Comparison of ENCODE assay signal across 23 mouse cellular contexts in genomic region chr5:150917131-150917858, GRCm38 (mm10). TPM values are rescaled to one million over a fixed set of nuclear protein-coding genes. Genes with fewer than 3 reads are reported as not detected.
DNase-seq lines count a peak whose midpoint lies in the region; ATAC-seq and TF ChIP-seq lines count a peak whose summit lies in the region.
"Had no signal": no experiment of that assay in that cellular context is flagged by ENCODE, and none has a peak within 500 bp of the region (broad histone marks: within the 10 kb centered on the region; RNA-seq: fewer than 3 reads in every experiment).

No protein-coding gene starts in this region.

- no peak overlapping the region for H3K4me3 ChIP-seq in forebrain, postnatal 0 days (ENCODE audit: low read depth, low read length)
- no peak overlapping the region for H3K4me3 ChIP-seq in forebrain, embryonic 10.5 days
- H3K4me3 ChIP-seq in liver, adult 2 months (ENCODE audit: insufficient read depth, low read depth, low read length), result peak overlapping the region; percentile 45
- H3K4me3 ChIP-seq in liver, embryonic 11.5 days (ENCODE audit: low read depth, low read length), result no peak overlapping the region
- H3K4me3 ChIP-seq: embryonic facial prominence, embryonic 15.5 days; heart, embryonic 15.5 days; limb, embryonic 15.5 days; midbrain, embryonic 15.5 days had no signal

- no peak overlapping the region for H3K4me2 ChIP-seq in forebrain, postnatal 0 days (ENCODE audit: low read depth)
- no peak overlapping the region for H3K4me2 ChIP-seq in liver, embryonic 11.5 days
- H3K4me2 ChIP-seq: embryonic facial prominence, embryonic 15.5 days; heart, embryonic 15.5 days; limb, embryonic 15.5 days; lung, embryonic 14.5 days; midbrain, embryonic 15.5 days had no signal

- DNase-seq in forebrain, postnatal 0 days, result peak; percentile 24
- DNase-seq in forebrain, embryonic 10.5 days (ENCODE audit: extremely low spot score, low spot score), result no peak
- peak; percentile 90 for DNase-seq in liver, adult 2 months (ENCODE audit: extremely low read depth, low read depth, low spot score)
- DNase-seq in liver, embryonic 11.5 days (ENCODE audit: low spot score), result no peak
- DNase-seq in kidney, adult 8-10 months, result peak; percentile 79
- DNase-seq in kidney, postnatal 4 days, result peak; percentile 49 to 59
- no peak for DNase-seq in lung, postnatal 25 days (ENCODE audit: low spot score)
- DNase-seq in right cerebral cortex, postnatal 10 days (ENCODE audit: low spot score in 2 of 2), result no peak
- DNase-seq: adrenal gland, postnatal 10 days; cerebellum, adult 2 months; embryo, embryonic 11 days; heart, adult 18-20 months; layer of hippocampus, adult 9-11 months; lung, embryonic 14.5 days; right cerebral cortex, adult 18-20 months had no signal

- no peaks in the 10 kb centered on the region for H3K27me3 ChIP-seq in forebrain, postnatal 0 days (ENCODE audit: insufficient read depth, low read length)
- no peaks in the 10 kb centered on the region for H3K27me3 ChIP-seq in forebrain, embryonic 10.5 days (ENCODE audit: poor library complexity, severe bottlenecking)
- no peaks in the 10 kb centered on the region for H3K27me3 ChIP-seq in liver, adult 2 months (ENCODE audit: control insufficient read depth, insufficient read depth, low read length)
- H3K27me3 ChIP-seq in liver, embryonic 11.5 days (replicated peaks; ENCODE audit: control insufficient read depth, insufficient read depth, low read length), result no peaks in the 10 kb centered on the region
- H3K27me3 ChIP-seq: embryonic facial prominence, embryonic 15.5 days; heart, embryonic 15.5 days; limb, embryonic 15.5 days; midbrain, embryonic 15.5 days had no signal

- H3K9me3 ChIP-seq in forebrain, postnatal 0 days (ENCODE audit: low read length), result no peaks in the 10 kb centered on the region
- H3K9me3 ChIP-seq in forebrain, embryonic 10.5 days, result no peaks in the 10 kb centered on the region
- H3K9me3 ChIP-seq in liver, embryonic 11.5 days (ENCODE audit: control insufficient read depth, low read length), result no peaks in the 10 kb centered on the region
- H3K9me3 ChIP-seq: embryonic facial prominence, embryonic 15.5 days; heart, embryonic 15.5 days; limb, embryonic 15.5 days; midbrain, embryonic 15.5 days had no signal

- H3K79me2 ChIP-seq in liver, adult 2 months (ENCODE audit: control insufficient read depth, insufficient read depth, low read length), result no peaks in the 10 kb centered on the region

- WGBS in forebrain, postnatal 0 days, result 60% methylated on average over 21 of the region's 21 CpGs
- 90% methylated on average over 21 of the region's 21 CpGs for WGBS in forebrain, embryonic 10.5 days
- 23% methylated on average over 21 of the region's 21 CpGs for WGBS in liver, adult 2 months
- 79% methylated on average over 21 of the region's 21 CpGs for WGBS in liver, embryonic 11.5 days

- TF ChIP-seq POLR2A in liver, adult 2 months (IDR thresholded peaks at IDR 0.05; ENCODE audit: extremely low read depth, insufficient read depth, low read length), result no peak

- H3K4me1 ChIP-seq in forebrain, postnatal 0 days (ENCODE audit: insufficient read depth), result no peaks in the 10 kb centered on the region
- H3K4me1 ChIP-seq in forebrain, embryonic 10.5 days, result peaks cover 5% of the 10 kb centered on the region
- peaks cover 23% of the 10 kb centered on the region for H3K4me1 ChIP-seq in liver, adult 2 months (ENCODE audit: control insufficient read depth, insufficient read depth, low read length)
- no peaks in the 10 kb centered on the region for H3K4me1 ChIP-seq in liver, embryonic 11.5 days (replicated peaks; ENCODE audit: control insufficient read depth, insufficient read depth, low read length)
- H3K4me1 ChIP-seq: embryonic facial prominence, embryonic 15.5 days; limb, embryonic 15.5 days had no signal

- H3K27ac ChIP-seq in forebrain, postnatal 0 days (ENCODE audit: low read depth, low read length), result no peak overlapping the region
- no peak overlapping the region for H3K27ac ChIP-seq in forebrain, embryonic 10.5 days
- peak overlapping the region; percentile 99 for H3K27ac ChIP-seq in liver, adult 2 months (replicated peaks; ENCODE audit: insufficient read depth, low read depth, low read length)
- H3K27ac ChIP-seq in liver, embryonic 11.5 days (ENCODE audit: low read depth, low read length), result no peak overlapping the region
- H3K27ac ChIP-seq: embryonic facial prominence, embryonic 15.5 days; heart, embryonic 15.5 days; limb, embryonic 15.5 days; midbrain, embryonic 15.5 days; stomach, postnatal 0 days had no signal

- H3K9ac ChIP-seq in forebrain, postnatal 0 days, result no peak overlapping the region
- peak overlapping the region; percentile 67 for H3K9ac ChIP-seq in liver, adult 2 months (ENCODE audit: low read depth, low read length)
- H3K9ac ChIP-seq in liver, embryonic 11.5 days (ENCODE audit: low read depth, low read length), result no peak overlapping the region
- H3K9ac ChIP-seq: embryonic facial prominence, embryonic 15.5 days; heart, embryonic 15.5 days; limb, embryonic 15.5 days; lung, embryonic 14.5 days; midbrain, embryonic 15.5 days had no signal

- ATAC-seq in forebrain, postnatal 0 days, result peak; percentile 60
- no peak for ATAC-seq in liver, embryonic 11.5 days (replicated peaks; ENCODE audit: low FRiP score)
- ATAC-seq: midbrain, embryonic 15.5 days had no signal

- no peaks in the 10 kb centered on the region for H3K36me3 ChIP-seq in forebrain, postnatal 0 days (ENCODE audit: insufficient read depth)
- no peaks in the 10 kb centered on the region for H3K36me3 ChIP-seq in forebrain, embryonic 10.5 days (replicated peaks)
- no peaks in the 10 kb centered on the region for H3K36me3 ChIP-seq in liver, adult 2 months (ENCODE audit: control insufficient read depth, insufficient read depth, low read length)
- H3K36me3 ChIP-seq in liver, embryonic 11.5 days (ENCODE audit: control insufficient read depth, insufficient read depth, low read length), result no peaks in the 10 kb centered on the region
- H3K36me3 ChIP-seq: embryonic facial prominence, embryonic 15.5 days; heart, embryonic 15.5 days; limb, embryonic 15.5 days; midbrain, embryonic 15.5 days had no signal

- TF ChIP-seq CTCF in forebrain, postnatal 0 days (IDR thresholded peaks at IDR 0.05; ENCODE audit: low read depth), result no peak
- no peak for TF ChIP-seq CTCF in liver, adult 2 months (IDR thresholded peaks at IDR 0.05; ENCODE audit: low read depth, low read length)

RNA-seq across cellular contexts. Expression of gene Kl, which starts 35.1 kb away (rescaled TPM):
- 1.5 TPM in 2 replicates for total RNA-seq in forebrain, postnatal 0 days (2014; rRNA removed)
- polyA plus RNA-seq in forebrain, postnatal 0 days (2015; fragmentation: Nextera tagmentation; extraction: Ambion mirVana), result 0.40 and 0.61 TPM in 2 replicates
- polyA plus RNA-seq in forebrain, embryonic 10.5 days (2016; fragmentation: Nextera tagmentation; extraction: Ambion mirVana), result 0.05 TPM in 1 of 2 replicates, not detected in the other
- total RNA-seq in liver, adult 2 months (2014; rRNA removed), result 0.07 TPM in 1 of 2 replicates, not detected in the other
- not detected in 2 replicates for polyA plus RNA-seq in liver, adult 2 months (2012; rRNA removed)
- not detected in 2 replicates for polyA plus RNA-seq in liver, embryonic 11.5 days (2014; fragmentation: Nextera tagmentation; extraction: Ambion mirVana)
- total RNA-seq: hematopoietic stem cell, adult 5-6 weeks; megakaryocyte progenitor cell, adult 5-6 weeks had no signal
- polyA plus RNA-seq: C2C12 had no signal

Comparison
In these comparisons a context has a peak if more than half of its experiments do, and no peak if none do; other contexts are left out.
1. DNase-seq: peak in forebrain, postnatal 0 days (single experiment), liver, adult 2 months (single experiment), kidney, adult 8-10 months (2 of 2) and kidney, postnatal 4 days (2 of 2); none in forebrain, embryonic 10.5 days (single experiment), liver, embryonic 11.5 days (single experiment), lung, postnatal 25 days (single experiment) and right cerebral cortex, postnatal 10 days (0 of 2).